Mouse (Mus musculus) erythroblast, adult 5-6 weeks (primary cell): Measurements from ENCODE around the gene Olfr320. TPM values are rescaled to one million over a fixed set of nuclear protein-coding genes. Genes with fewer than 3 reads are reported as not detected.

Experiments used
- total RNA-seq, 2 experiments: library from RNA; stranded (forward) in 1 of 2; stranded (reverse) in 1 of 2; fragments of 150-400 nt in 1 of 2; fragments of 200-764, 138-1000 nt in 1 of 2; gene quantifications; 2 replicates each; pipeline versions ENCODE4 v1.2.3 to v1.2.4; 2015 to 2017; ENCODE audit warnings: low replicate concordance in 2 of 2

Gene Olfr320
- total RNA-seq, 2 experiments from 2014 or later = not detected

Other genes starting within 250 kb of the Olfr320 start
- not detected in 2 replicates for gene Gm12253, start 248.5 kb upstream of the Olfr320 start, total RNA-seq (2015; ENCODE audit: low replicate concordance)
- not detected in 2 replicates for gene Gm12253, start 248.5 kb upstream of the Olfr320 start, total RNA-seq (2017; ENCODE audit: low replicate concordance)
- gene Lypd9, start 228.2 kb upstream of the Olfr320 start, total RNA-seq (2015; ENCODE audit: low replicate concordance) = not detected in 2 replicates
- gene Lypd9, start 228.2 kb upstream of the Olfr320 start, total RNA-seq (2017; ENCODE audit: low replicate concordance) = not detected in 2 replicates
- gene Olfr30, start 218.8 kb upstream of the Olfr320 start, total RNA-seq (2015; ENCODE audit: low replicate concordance) = not detected in 2 replicates
- not detected in 2 replicates for gene Olfr30, start 218.8 kb upstream of the Olfr320 start, total RNA-seq (2017; ENCODE audit: low replicate concordance)
- gene Olfr332, start 188.5 kb upstream of the Olfr320 start, total RNA-seq (2015; ENCODE audit: low replicate concordance) = not detected in 2 replicates
- not detected in 2 replicates for gene Olfr332, start 188.5 kb upstream of the Olfr320 start, total RNA-seq (2017; ENCODE audit: low replicate concordance)
- gene Olfr331, start 178.5 kb upstream of the Olfr320 start, total RNA-seq (2015; ENCODE audit: low replicate concordance) = not detected in 2 replicates
- gene Olfr331, start 178.5 kb upstream of the Olfr320 start, total RNA-seq (2017; ENCODE audit: low replicate concordance) = not detected in 2 replicates
- gene Olfr330, start 146.3 kb upstream of the Olfr320 start, total RNA-seq (2015; ENCODE audit: low replicate concordance) = not detected in 2 replicates
- not detected in 2 replicates for gene Olfr330, start 146.3 kb upstream of the Olfr320 start, total RNA-seq (2017; ENCODE audit: low replicate concordance)
- not detected in 2 replicates for gene Olfr329-ps, start 134.7 kb upstream of the Olfr320 start, total RNA-seq (2015; ENCODE audit: low replicate concordance)
- gene Olfr329-ps, start 134.7 kb upstream of the Olfr320 start, total RNA-seq (2017; ENCODE audit: low replicate concordance) = not detected in 2 replicates
- not detected in 2 replicates for gene Olfr328, start 125.5 kb upstream of the Olfr320 start, total RNA-seq (2015; ENCODE audit: low replicate concordance)
- gene Olfr328, start 125.5 kb upstream of the Olfr320 start, total RNA-seq (2017; ENCODE audit: low replicate concordance) = 0.42 TPM in 1 of 2 replicates, not detected in the other
- gene Olfr224, start 110.5 kb upstream of the Olfr320 start, total RNA-seq (2015; ENCODE audit: low replicate concordance) = not detected in 2 replicates
- not detected in 2 replicates for gene Olfr224, start 110.5 kb upstream of the Olfr320 start, total RNA-seq (2017; ENCODE audit: low replicate concordance)
- gene Olfr325, start 103.4 kb upstream of the Olfr320 start, total RNA-seq (2015; ENCODE audit: low replicate concordance) = not detected in 2 replicates
- not detected in 2 replicates for gene Olfr325, start 103.4 kb upstream of the Olfr320 start, total RNA-seq (2017; ENCODE audit: low replicate concordance)
- not detected in 2 replicates for gene Olfr324, start 86.0 kb upstream of the Olfr320 start, total RNA-seq (2015; ENCODE audit: low replicate concordance)
- 0.14 TPM in 1 of 2 replicates, not detected in the other for gene Olfr324, start 86.0 kb upstream of the Olfr320 start, total RNA-seq (2017; ENCODE audit: low replicate concordance)
- gene 2210407C18Rik, start 65.0 kb upstream of the Olfr320 start, total RNA-seq (2015; ENCODE audit: low replicate concordance) = not detected in 2 replicates
- not detected in 2 replicates for gene 2210407C18Rik, start 65.0 kb upstream of the Olfr320 start, total RNA-seq (2017; ENCODE audit: low replicate concordance)
- gene Olfr323, start 50.6 kb upstream of the Olfr320 start, total RNA-seq (2015; ENCODE audit: low replicate concordance) = 3.5 TPM in 1 of 2 replicates, not detected in the other
- gene Olfr323, start 50.6 kb upstream of the Olfr320 start, total RNA-seq (2017; ENCODE audit: low replicate concordance) = not detected in 2 replicates
- 320 and 369 TPM in 2 replicates for gene Trim58, start 40.6 kb upstream of the Olfr320 start, total RNA-seq (2015; ENCODE audit: low replicate concordance)
- 372 and 438 TPM in 2 replicates for gene Trim58, start 40.6 kb upstream of the Olfr320 start, total RNA-seq (2017; ENCODE audit: low replicate concordance)
- gene Olfr322, start 22.3 kb upstream of the Olfr320 start, total RNA-seq (2015; ENCODE audit: low replicate concordance) = 0.38 and 1.0 TPM in 2 replicates
- gene Olfr322, start 22.3 kb upstream of the Olfr320 start, total RNA-seq (2017; ENCODE audit: low replicate concordance) = 0.42 and 1.0 TPM in 2 replicates
- gene Olfr319, start 18.1 kb downstream of the Olfr320 start, total RNA-seq (2015; ENCODE audit: low replicate concordance) = not detected in 2 replicates
- gene Olfr319, start 18.1 kb downstream of the Olfr320 start, total RNA-seq (2017; ENCODE audit: low replicate concordance) = not detected in 2 replicates
- gene Olfr318, start 42.9 kb downstream of the Olfr320 start, total RNA-seq (2015; ENCODE audit: low replicate concordance) = not detected in 2 replicates
- not detected in 2 replicates for gene Olfr318, start 42.9 kb downstream of the Olfr320 start, total RNA-seq (2017; ENCODE audit: low replicate concordance)
- not detected in 2 replicates for gene Olfr317, start 58.1 kb downstream of the Olfr320 start, total RNA-seq (2015; ENCODE audit: low replicate concordance)
- gene Olfr317, start 58.1 kb downstream of the Olfr320 start, total RNA-seq (2017; ENCODE audit: low replicate concordance) = not detected in 2 replicates
- gene Olfr316, start 71.6 kb downstream of the Olfr320 start, total RNA-seq (2015; ENCODE audit: low replicate concordance) = not detected in 2 replicates
- gene Olfr316, start 71.6 kb downstream of the Olfr320 start, total RNA-seq (2017; ENCODE audit: low replicate concordance) = not detected in 2 replicates
- not detected in 2 replicates for gene Olfr315, start 92.1 kb downstream of the Olfr320 start, total RNA-seq (2015; ENCODE audit: low replicate concordance)
- gene Olfr315, start 92.1 kb downstream of the Olfr320 start, total RNA-seq (2017; ENCODE audit: low replicate concordance) = not detected in 2 replicates
- not detected in 2 replicates for gene Olfr314, start 101.9 kb downstream of the Olfr320 start, total RNA-seq (2015; ENCODE audit: low replicate concordance)
- not detected in 2 replicates for gene Olfr314, start 101.9 kb downstream of the Olfr320 start, total RNA-seq (2017; ENCODE audit: low replicate concordance)
- gene Fam183b, start 120.9 kb downstream of the Olfr320 start, total RNA-seq (2015; ENCODE audit: low replicate concordance) = not detected in 2 replicates
- gene Fam183b, start 120.9 kb downstream of the Olfr320 start, total RNA-seq (2017; ENCODE audit: low replicate concordance) = not detected in 2 replicates
- gene Olfr313, start 133.9 kb downstream of the Olfr320 start, total RNA-seq (2015; ENCODE audit: low replicate concordance) = not detected in 2 replicates
- not detected in 2 replicates for gene Olfr313, start 133.9 kb downstream of the Olfr320 start, total RNA-seq (2017; ENCODE audit: low replicate concordance)
- not detected in 2 replicates for gene Olfr312, start 148.1 kb downstream of the Olfr320 start, total RNA-seq (2015; ENCODE audit: low replicate concordance)
- 0.42 TPM in 1 of 2 replicates, not detected in the other for gene Olfr312, start 148.1 kb downstream of the Olfr320 start, total RNA-seq (2017; ENCODE audit: low replicate concordance)
- gene Olfr311, start 158.2 kb downstream of the Olfr320 start, total RNA-seq (2015; ENCODE audit: low replicate concordance) = not detected in 2 replicates
- not detected in 2 replicates for gene Olfr311, start 158.2 kb downstream of the Olfr320 start, total RNA-seq (2017; ENCODE audit: low replicate concordance)
- gene Gm12258, start 166.1 kb downstream of the Olfr320 start, total RNA-seq (2015; ENCODE audit: low replicate concordance) = 19.2 and 31.1 TPM in 2 replicates
- gene Gm12258, start 166.1 kb downstream of the Olfr320 start, total RNA-seq (2017; ENCODE audit: low replicate concordance) = 20.1 and 38.3 TPM in 2 replicates
- 0.63 and 1.7 TPM in 2 replicates for gene 2810021J22Rik, start 186.1 kb downstream of the Olfr320 start, total RNA-seq (2015; ENCODE audit: low replicate concordance)
- 2.0 and 2.1 TPM in 2 replicates for gene 2810021J22Rik, start 186.1 kb downstream of the Olfr320 start, total RNA-seq (2017; ENCODE audit: low replicate concordance)
- 15.2 and 23.4 TPM in 2 replicates for gene Zfp39, start 223.1 kb downstream of the Olfr320 start, total RNA-seq (2015; ENCODE audit: low replicate concordance)
- 18.3 and 19.8 TPM in 2 replicates for gene Zfp39, start 223.1 kb downstream of the Olfr320 start, total RNA-seq (2017; ENCODE audit: low replicate concordance)
- gene Btnl10, start 236.8 kb downstream of the Olfr320 start, total RNA-seq (2015; ENCODE audit: low replicate concordance) = 296 and 325 TPM in 2 replicates
- 491 and 558 TPM in 2 replicates for gene Btnl10, start 236.8 kb downstream of the Olfr320 start, total RNA-seq (2017; ENCODE audit: low replicate concordance)